In the genomic region with DNA sequence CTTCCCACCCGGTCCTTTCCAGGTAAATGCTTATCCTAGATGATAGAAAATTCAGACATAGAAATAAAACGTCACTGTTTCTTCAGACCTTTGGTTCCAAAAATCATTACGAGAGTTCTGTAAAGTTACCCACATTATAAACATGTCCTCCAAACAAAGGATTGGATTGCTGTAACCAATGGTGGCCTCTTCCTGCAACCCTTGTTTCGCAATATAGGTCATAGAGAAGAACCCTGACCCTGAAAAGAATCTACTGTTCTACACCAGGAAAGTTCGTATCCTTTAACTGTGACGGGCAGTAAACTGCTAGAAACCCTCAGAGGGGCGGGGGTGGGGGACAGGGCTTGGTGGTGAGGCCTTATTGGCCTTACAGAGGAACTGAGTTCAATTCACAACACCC, we compare ENCODE assay signal across 25 mouse cellular contexts. TPM values are rescaled to one million over a fixed set of nuclear protein-coding genes. Genes with fewer than 3 reads are reported as not detected.
DNase-seq lines count a peak whose midpoint lies in the region; ATAC-seq and TF ChIP-seq lines count a peak whose summit lies in the region.
"Had no signal": no experiment of that assay in that cellular context is flagged by ENCODE, and none has a peak within 500 bp of the region (broad histone marks: within the 10 kb centered on the region; RNA-seq: fewer than 3 reads in every experiment).

No protein-coding gene starts in this region.

- no peak overlapping the region for H3K4me2 ChIP-seq in liver, embryonic 12.5 days
- H3K4me2 ChIP-seq in liver, embryonic 13.5 days, result no peak overlapping the region
- H3K4me2 ChIP-seq in liver, embryonic 16.5 days (ENCODE audit: low read depth, low read length), result no peak overlapping the region
- no peak overlapping the region for H3K4me2 ChIP-seq in liver, embryonic 11.5 days
- no peak overlapping the region for H3K4me2 ChIP-seq in liver, postnatal 0 days (ENCODE audit: low read depth, low read length)

- DNase-seq in liver, adult 2 months (ENCODE audit: extremely low read depth, low read depth, low spot score), result peak; percentile 27
- no peak for DNase-seq in liver, embryonic 13.5 days
- DNase-seq in liver, result no peak
- no peak for DNase-seq in liver, embryonic 11.5 days (ENCODE audit: low spot score)
- DNase-seq in liver, postnatal 0 days, result no peak
- no peak for DNase-seq in limb, embryonic 10.5 days (ENCODE audit: low spot score)
- DNase-seq: adrenal gland, adult 2 months; adrenal gland, adult 8-10 months; adrenal gland, postnatal 10 days; adrenal gland, postnatal 14 days; adrenal gland, postnatal 25 days; adrenal gland, postnatal 36 days; B cell, adult 2 months; cerebellum, adult 11 months; cerebellum, adult 11-12 months had no signal

- no peaks in the 10 kb centered on the region for H3K36me3 ChIP-seq in liver, adult 2 months (ENCODE audit: control insufficient read depth, insufficient read depth, low read length)
- no peaks in the 10 kb centered on the region for H3K36me3 ChIP-seq in liver, embryonic 12.5 days
- no peaks in the 10 kb centered on the region for H3K36me3 ChIP-seq in liver, embryonic 13.5 days
- no peaks in the 10 kb centered on the region for H3K36me3 ChIP-seq in liver, embryonic 16.5 days (ENCODE audit: control insufficient read depth, insufficient read depth)
- H3K36me3 ChIP-seq in liver, embryonic 11.5 days (ENCODE audit: control insufficient read depth, insufficient read depth, low read length), result no peaks in the 10 kb centered on the region
- H3K36me3 ChIP-seq in liver, postnatal 0 days (replicated peaks; ENCODE audit: insufficient read depth, low read length), result no peaks in the 10 kb centered on the region
- H3K36me3 ChIP-seq in limb, embryonic 10.5 days, result no peaks in the 10 kb centered on the region
- H3K36me3 ChIP-seq: G1E had no signal

- TF ChIP-seq POLR2A in liver, adult 2 months (IDR thresholded peaks at IDR 0.05; ENCODE audit: extremely low read depth, insufficient read depth, low read length), result no peak

- no peaks in the 10 kb centered on the region for H3K9me3 ChIP-seq in liver, embryonic 12.5 days (replicated peaks)
- no peaks in the 10 kb centered on the region for H3K9me3 ChIP-seq in liver, embryonic 13.5 days (replicated peaks)
- no peaks in the 10 kb centered on the region for H3K9me3 ChIP-seq in liver, embryonic 16.5 days (replicated peaks; ENCODE audit: control insufficient read depth, low read length)
- no peaks in the 10 kb centered on the region for H3K9me3 ChIP-seq in liver, embryonic 11.5 days (ENCODE audit: control insufficient read depth, low read length)
- H3K9me3 ChIP-seq in liver, postnatal 0 days (ENCODE audit: low read length), result no peaks in the 10 kb centered on the region
- H3K9me3 ChIP-seq in limb, embryonic 10.5 days (replicated peaks), result no peaks in the 10 kb centered on the region

- no peak for ATAC-seq in liver, embryonic 12.5 days
- peak; percentile 31; the same call in 1 of the 2 replicates for ATAC-seq in liver, embryonic 13.5 days (ENCODE audit: low read depth)
- peak; percentile 62 for ATAC-seq in liver, embryonic 16.5 days (ENCODE audit: low read depth)
- no peak for ATAC-seq in liver, embryonic 11.5 days (replicated peaks; ENCODE audit: low FRiP score)
- peak; percentile 72; the same call in 1 of the 2 replicates for ATAC-seq in liver, postnatal 0 days
- ATAC-seq: activated CD4-positive, CD25-positive, alpha-beta regulatory T cell, adult 4 months; CD4-positive, CD25-positive, alpha-beta regulatory T cell, adult 4 months; Patski had no signal

- TF ChIP-seq EP300 in liver, postnatal 0 days (IDR thresholded peaks at IDR 0.05; ENCODE audit: low read depth), result no peak

- WGBS in liver, adult 2 months, result 43% methylated on average over 7 of the region's 7 CpGs
- WGBS in liver, embryonic 12.5 days (ENCODE audit: insufficient replicate concordance), result 65% methylated on average over 7 of the region's 7 CpGs
- 49% methylated on average over 7 of the region's 7 CpGs for WGBS in liver, embryonic 13.5 days (ENCODE audit: insufficient replicate concordance)
- 54% methylated on average over 7 of the region's 7 CpGs for WGBS in liver, embryonic 16.5 days (ENCODE audit: insufficient replicate concordance)
- 67% methylated on average over 7 of the region's 7 CpGs for WGBS in liver, embryonic 11.5 days
- WGBS in liver, postnatal 0 days (ENCODE audit: insufficient replicate concordance), result 60% methylated on average over 7 of the region's 7 CpGs
- WGBS in limb, embryonic 10.5 days, result 82% methylated on average over 7 of the region's 7 CpGs

- H3K9ac ChIP-seq in liver, adult 2 months (ENCODE audit: low read depth, low read length), result no peak overlapping the region
- H3K9ac ChIP-seq in liver, embryonic 12.5 days, result no peak overlapping the region
- H3K9ac ChIP-seq in liver, embryonic 13.5 days, result no peak overlapping the region
- no peak overlapping the region for H3K9ac ChIP-seq in liver, embryonic 16.5 days (ENCODE audit: low read depth, low read length)
- H3K9ac ChIP-seq in liver, embryonic 11.5 days (ENCODE audit: low read depth, low read length), result no peak overlapping the region
- H3K9ac ChIP-seq in liver, postnatal 0 days (replicated peaks), result no peak overlapping the region

- no peak overlapping the region for H3K4me3 ChIP-seq in liver, adult 2 months (ENCODE audit: insufficient read depth, low read depth, low read length)
- no peak overlapping the region for H3K4me3 ChIP-seq in liver, embryonic 12.5 days
- H3K4me3 ChIP-seq in liver, embryonic 13.5 days (replicated peaks), result no peak overlapping the region
- no peak overlapping the region for H3K4me3 ChIP-seq in liver, embryonic 16.5 days (ENCODE audit: low read depth, low read length)
- H3K4me3 ChIP-seq in liver, embryonic 11.5 days (ENCODE audit: low read depth, low read length), result no peak overlapping the region
- no peak overlapping the region for H3K4me3 ChIP-seq in liver, postnatal 0 days (ENCODE audit: low read depth, low read length)
- no peak overlapping the region for H3K4me3 ChIP-seq in limb, embryonic 10.5 days

- 0 out of 2 replicates have a peak, but pooled peaks cover 2% of the 10 kb centered on the region for H3K4me1 ChIP-seq in liver, adult 2 months (ENCODE audit: control insufficient read depth, insufficient read depth, low read length)
- H3K4me1 ChIP-seq in liver, embryonic 12.5 days, result no peaks in the 10 kb centered on the region
- no peaks in the 10 kb centered on the region for H3K4me1 ChIP-seq in liver, embryonic 13.5 days (replicated peaks)
- no peaks in the 10 kb centered on the region for H3K4me1 ChIP-seq in liver, embryonic 16.5 days (ENCODE audit: control insufficient read depth, low read depth, low read length)
- no peaks in the 10 kb centered on the region for H3K4me1 ChIP-seq in liver, embryonic 11.5 days (replicated peaks; ENCODE audit: control insufficient read depth, insufficient read depth, low read length)
- 0 out of 2 replicates have a peak, but pooled peaks cover 3% of the 10 kb centered on the region for H3K4me1 ChIP-seq in liver, postnatal 0 days (ENCODE audit: insufficient read depth)
- peaks cover 8% of the 10 kb centered on the region; the same call in 1 of the 2 replicates for H3K4me1 ChIP-seq in limb, embryonic 10.5 days

- H3K27ac ChIP-seq in liver, adult 2 months (replicated peaks; ENCODE audit: insufficient read depth, low read depth, low read length), result no peak overlapping the region
- no peak overlapping the region for H3K27ac ChIP-seq in liver, embryonic 12.5 days
- H3K27ac ChIP-seq in liver, embryonic 13.5 days, result no peak overlapping the region
- H3K27ac ChIP-seq in liver, embryonic 16.5 days (ENCODE audit: low read length), result no peak overlapping the region
- H3K27ac ChIP-seq in liver, embryonic 11.5 days (ENCODE audit: low read depth, low read length), result no peak overlapping the region
- H3K27ac ChIP-seq in liver, postnatal 0 days (ENCODE audit: low read depth), result no peak overlapping the region
- no peak overlapping the region for H3K27ac ChIP-seq in limb, embryonic 10.5 days

- H3K27me3 ChIP-seq in liver, adult 2 months (ENCODE audit: control insufficient read depth, insufficient read depth, low read length), result no peaks in the 10 kb centered on the region
- no peaks in the 10 kb centered on the region for H3K27me3 ChIP-seq in liver, embryonic 12.5 days (replicated peaks)
- H3K27me3 ChIP-seq in liver, embryonic 13.5 days, result no peaks in the 10 kb centered on the region
- no peaks in the 10 kb centered on the region for H3K27me3 ChIP-seq in liver, embryonic 16.5 days (ENCODE audit: control insufficient read depth, insufficient read depth, low read depth, low read length)
- no peaks in the 10 kb centered on the region for H3K27me3 ChIP-seq in liver, embryonic 11.5 days (replicated peaks; ENCODE audit: control insufficient read depth, insufficient read depth, low read length)
- H3K27me3 ChIP-seq in liver, postnatal 0 days (ENCODE audit: insufficient read depth, low read length), result no peaks in the 10 kb centered on the region
- H3K27me3 ChIP-seq in limb, embryonic 10.5 days (ENCODE audit: low read depth, poor library complexity, severe bottlenecking), result no peaks in the 10 kb centered on the region
- H3K27me3 ChIP-seq: CH12.LX had no signal

- no peaks in the 10 kb centered on the region for H3K79me2 ChIP-seq in liver, adult 2 months (ENCODE audit: control insufficient read depth, insufficient read depth, low read length)

- TF ChIP-seq CTCF in liver, adult 2 months (IDR thresholded peaks at IDR 0.05; ENCODE audit: low read depth, low read length), result no peak
- no peak for TF ChIP-seq CTCF in liver, postnatal 0 days (IDR thresholded peaks at IDR 0.05; ENCODE audit: low read depth)

RNA-seq across cellular contexts. Expression of gene Aox4, which starts 2.6 kb away (rescaled TPM):
- not detected in 2 replicates for total RNA-seq in liver, adult 2 months (2014; rRNA removed)
- not detected in 2 replicates for polyA plus RNA-seq in liver, adult 2 months (2012; rRNA removed)
- polyA plus RNA-seq in liver, embryonic 12.5 days (2016; fragmentation: Nextera tagmentation; extraction: Ambion mirVana), result 0.82 and 0.85 TPM in 2 replicates
- polyA plus RNA-seq in liver, embryonic 13.5 days (2015; fragmentation: Nextera tagmentation; extraction: Ambion mirVana), result 0.27 and 0.31 TPM in 2 replicates
- 0.18 and 0.19 TPM in 2 replicates for polyA plus RNA-seq in liver, embryonic 16.5 days (2015; fragmentation: Nextera tagmentation; extraction: Ambion mirVana)
- polyA plus RNA-seq in liver, embryonic 11.5 days (2014; fragmentation: Nextera tagmentation; extraction: Ambion mirVana), result 1.7 and 2.3 TPM in 2 replicates
- polyA plus RNA-seq in liver, postnatal 0 days (2015; fragmentation: Nextera tagmentation; extraction: Ambion mirVana), result not detected in 2 replicates
- 0.04 and 0.14 TPM in 2 replicates for polyA plus RNA-seq in limb, embryonic 10.5 days (2016; fragmentation: Nextera tagmentation; extraction: Ambion mirVana)
- total RNA-seq: adrenal gland, adult 18-20 months; adrenal gland, adult 8-10 months; adrenal gland, postnatal 25 days; MEL had no signal
- polyA plus RNA-seq: activated CD4-positive, CD25-positive, alpha-beta regulatory T cell, adult 4 months; adrenal gland, adult 2 months; C2C12; Patski had no signal

Comparison
In these comparisons a context has a peak if more than half of its experiments do, and no peak if none do; other contexts are left out.
1. ATAC-seq: peak in liver, embryonic 13.5 days (single experiment), liver, embryonic 16.5 days (single experiment) and liver, postnatal 0 days (single experiment); none in liver, embryonic 12.5 days (single experiment) and liver, embryonic 11.5 days (single experiment).